Mouse (Mus musculus) C2C12 (cell line): ENCODE measurements around the gene Gm17402. TPM values are rescaled to one million over a fixed set of nuclear protein-coding genes. Genes with fewer than 3 reads are reported as not detected.

Experiments
- H3K27me3 ChIP-seq: one replicate; pipeline ENCODE4 v1.6.1; 2011; ENCODE audit not compliant: control insufficient read depth, insufficient read depth, insufficient read length
- H3K36me3 ChIP-seq: one replicate; pipeline ENCODE4 v1.6.1; 2011; ENCODE audit not compliant: control insufficient read depth, insufficient read depth
- H3K4me3 ChIP-seq: one replicate; pipeline ENCODE4 v1.5.1; 2011; ENCODE audit warnings: mild to moderate bottlenecking, control low read depth; ENCODE audit not compliant: poor library complexity, insufficient read depth, severe bottlenecking
- H3K79me2 ChIP-seq: one replicate; pipeline ENCODE4 v1.6.1; 2011; ENCODE audit not compliant: control insufficient read depth, insufficient read depth
- H3K79me3 ChIP-seq: one replicate; pipeline ENCODE4 v1.6.1; 2011; ENCODE audit warnings: low read depth, control low read depth
- H3ac ChIP-seq: one replicate; pipeline ENCODE3; 2011; ENCODE audit warnings: low read depth; ENCODE audit not compliant: control insufficient read depth, insufficient read length
- CEBPB ChIP-seq: IDR thresholded peaks from one replicate; pipeline ENCODE4 v1.6.1; 2011; ENCODE audit warnings: low read depth, mild to moderate bottlenecking, control low read depth, moderate library complexity
- CTCF ChIP-seq: IDR thresholded peaks from one replicate; pipeline ENCODE4 v1.5.1; 2011; ENCODE audit not compliant: control insufficient read depth, insufficient read depth, insufficient read length
- FOSL1 ChIP-seq: IDR thresholded peaks from one replicate; pipeline ENCODE4 v1.8.0; 2011; ENCODE audit warnings: mild to moderate bottlenecking, low read length; ENCODE audit not compliant: poor library complexity, insufficient read depth, severe bottlenecking
- MAX ChIP-seq: IDR thresholded peaks from one replicate; pipeline ENCODE4 v1.6.1; 2011; ENCODE audit warnings: mild to moderate bottlenecking, control low read depth
- MYOD1 ChIP-seq: IDR thresholded peaks from one replicate; pipeline ENCODE4 v1.6.1; 2011; ENCODE audit warnings: low read depth; ENCODE audit not compliant: control insufficient read depth, insufficient read length
- MYOG ChIP-seq: IDR thresholded peaks from one replicate; pipeline ENCODE4 v1.6.1; 2011; ENCODE audit not compliant: control insufficient read depth, insufficient read length; ENCODE audit errors: extremely low read depth
- USF1 ChIP-seq: IDR thresholded peaks from one replicate; pipeline ENCODE4 v1.6.1; 2011; ENCODE audit warnings: low read depth, mild to moderate bottlenecking, control low read depth, moderate library complexity
- polyA plus RNA-seq: library from polyadenylated mRNA; unstranded; fragments of >200 nt; fragmentation: generic; extraction: Trizol; gene quantifications from one replicate; pipeline ENCODE4 v1.2.1, GENCODE M21; 2012; ENCODE audit warnings: missing spikeins

Gene Gm17402
- polyA plus RNA-seq, 1 experiment = not detected

DNA sequence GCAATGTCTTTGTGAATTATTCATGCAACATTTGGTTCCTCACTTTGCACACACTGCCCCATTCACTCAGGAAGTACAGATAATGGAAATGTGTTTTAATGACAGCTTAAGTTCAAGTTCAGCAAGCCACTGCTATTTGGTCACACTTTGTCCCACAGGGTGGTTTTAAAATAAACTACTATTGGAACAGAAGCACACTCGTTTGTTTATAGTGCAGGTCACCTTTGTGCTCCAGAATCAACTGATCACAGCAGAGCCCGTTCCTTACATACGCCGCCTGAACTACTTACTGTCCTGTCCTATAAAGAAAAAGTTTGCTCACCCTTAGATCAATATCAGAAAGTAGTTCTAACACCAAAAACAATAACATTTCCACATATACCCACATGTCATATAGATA lies 52.5 kb downstream of the Gm17402 start:
- no peak overlapping the region for H3ac ChIP-seq
- no peaks in the 10 kb centered on the region for H3K79me2 ChIP-seq
- TF ChIP-seq CEBPB (no peak), USF1 (no peak), FOSL1 (no peak), MAX (no peak), CTCF (no peak), MYOD1 (no peak), MYOG (no peak)
- no peaks in the 10 kb centered on the region for H3K79me3 ChIP-seq
- no peak overlapping the region for H3K4me3 ChIP-seq
- no peaks in the 10 kb centered on the region for H3K27me3 ChIP-seq
- no peaks in the 10 kb centered on the region for H3K36me3 ChIP-seq

Other genes with a start within 250 kb of the Gm17402 start
- 2.2 TPM for gene Mlf1, start 1.1 kb downstream of the Gm17402 start, polyA plus RNA-seq
- 41.4 TPM for gene Gfm1, start 54.9 kb upstream of the Gm17402 start, polyA plus RNA-seq
- 17.2 TPM for gene Lxn, start 88.8 kb upstream of the Gm17402 start, polyA plus RNA-seq
- not detected for gene Rarres1, start 140.4 kb upstream of the Gm17402 start, polyA plus RNA-seq
- 53.6 TPM for gene Mfsd1, start 207.6 kb upstream of the Gm17402 start, polyA plus RNA-seq